Mouse (Mus musculus) liver, adult 2 months (tissue): ENCODE data around the gene Slc51a.

Source experiments
- CTCF ChIP-seq: fragments of 200-500 bp; IDR thresholded peaks from 2 replicates; pipeline ENCODE4 v1.5.1; 2011; ENCODE audit warnings: low read depth, low read length, control low read depth
- POLR2A ChIP-seq: fragments of 200-500 bp; IDR thresholded peaks from 2 replicates; pipeline ENCODE4 v1.6.1; 2011; ENCODE audit warnings: low read length, control low read depth; ENCODE audit not compliant: insufficient read depth; ENCODE audit errors: extremely low read depth

- TF ChIP-seq CTCF (no peak), POLR2A (no peak)
Measured at GRCm38 (mm10) chr16:32526906-32527305, 39.2 kb upstream of the Slc51a start.
